Mouse (Mus musculus) liver, adult 2 months (tissue): Measurements from ENCODE around the gene Rab4a.

Source experiments
- CTCF ChIP-seq: fragments of 200-500 bp; IDR thresholded peaks from 2 replicates; pipeline ENCODE4 v1.5.1; 2011; ENCODE audit warnings: low read depth, low read length, control low read depth
- POLR2A ChIP-seq: fragments of 200-500 bp; IDR thresholded peaks from 2 replicates; pipeline ENCODE4 v1.6.1; 2011; ENCODE audit warnings: low read length, control low read depth; ENCODE audit not compliant: insufficient read depth; ENCODE audit errors: extremely low read depth

DNA sequence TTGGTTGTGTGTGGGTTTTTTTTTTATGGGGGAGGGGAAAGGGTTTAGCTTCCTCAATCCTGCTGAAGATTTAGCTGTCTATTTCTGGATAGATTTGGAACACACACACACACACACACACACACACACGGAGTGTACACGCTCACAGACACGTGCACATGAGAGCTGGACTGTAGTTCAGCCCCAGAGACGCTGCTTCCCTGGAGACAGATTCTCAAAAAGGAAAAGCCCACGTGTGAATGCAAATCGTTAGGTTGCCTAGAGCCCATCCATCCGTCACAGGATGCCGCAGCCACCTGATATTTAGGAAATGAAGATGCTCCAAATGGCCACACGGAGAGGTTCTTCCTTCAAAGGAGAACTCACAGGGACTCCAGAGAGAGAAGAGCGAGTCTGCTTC, 74.5 kb downstream of the Rab4a start:
- TF ChIP-seq POLR2A = no peak
- TF ChIP-seq CTCF = no peak
